Mouse (Mus musculus): Measurements from ENCODE around the gene H6pd.

GRCm38 (mm10) chr4:149979819-149980308 lies 29.0 kb downstream of the H6pd start:
- TF ChIP-seq CTCF (IDR thresholded peaks at IDR 0.05; ENCODE audit: control insufficient read depth, insufficient read depth, insufficient read length) (peak; percentile 70), MAX (IDR thresholded peaks at IDR 0.05) (peak; percentile 85), MYOD1 (IDR thresholded peaks at IDR 0.05; ENCODE audit: control insufficient read depth, insufficient read length, low read depth) (no peak), CEBPB (IDR thresholded peaks at IDR 0.05; ENCODE audit: low read depth) (peak; percentile 98)
